Mouse (Mus musculus) ES-E14 (cell line): ENCODE data around the gene Akap5.

Experiments
- CHD2 ChIP-seq: IDR thresholded peaks from 2 replicates; pipeline ENCODE4 v1.6.1; 2014; ENCODE audit warnings: mild to moderate bottlenecking, low read depth, low read length, inconsistent platforms
- MAFK ChIP-seq: IDR thresholded peaks from 2 replicates; pipeline ENCODE4 v1.6.1; 2014; ENCODE audit warnings: mild to moderate bottlenecking, low read depth, low read length, inconsistent platforms; ENCODE audit not compliant: insufficient read depth
- ZC3H11A ChIP-seq: IDR thresholded peaks from 2 replicates; pipeline ENCODE4 v1.6.1; 2012; ENCODE audit warnings: low read depth, mild to moderate bottlenecking, inconsistent platforms, low read length, borderline replicate concordance
- ZNF384 ChIP-seq: IDR thresholded peaks from 2 replicates; pipeline ENCODE4 v1.6.1; 2012; ENCODE audit warnings: low read depth, low read length, inconsistent platforms

DNA sequence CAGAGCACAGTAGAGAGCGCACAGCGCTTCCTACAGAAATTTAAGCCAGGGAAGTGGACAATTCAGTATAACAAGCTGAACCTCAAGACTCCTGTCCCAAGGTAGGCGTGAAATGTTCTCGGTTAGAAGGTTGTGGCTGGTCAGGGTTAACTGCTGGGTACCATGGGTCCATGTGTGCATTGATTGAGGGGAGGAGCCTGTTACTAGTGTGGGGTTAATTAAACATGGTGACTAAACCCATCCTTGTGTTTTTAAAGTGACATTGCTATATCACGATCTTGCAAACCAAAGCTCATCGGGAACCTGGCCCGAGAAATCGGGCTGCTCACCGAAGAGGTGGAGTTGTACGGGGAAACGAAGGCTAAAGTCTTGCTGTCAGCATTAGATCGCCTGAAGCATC, 35.3 kb upstream of the Akap5 start:
- TF ChIP-seq ZNF384 (no peak), ZC3H11A (no peak), MAFK (no peak), CHD2 (no peak)
